Mouse (Mus musculus) megakaryocyte, embryonic 14.5 days (primary cell): ENCODE results near the gene Upf2. TPM values are rescaled to one million over a fixed set of nuclear protein-coding genes. Genes with fewer than 3 reads are reported as not detected.
A peak's percentile ranks its signal among the peaks of the same experiment; 100 is the strongest.

Experiments used
- H3K27me3 ChIP-seq: replicated peaks from 2 replicates; pipeline ENCODE3; 2012; ENCODE audit warnings: inconsistent platforms
- H3K36me3 ChIP-seq: replicated peaks from 2 replicates; pipeline ENCODE3; 2012; ENCODE audit warnings: low read length, inconsistent platforms, mixed read lengths
- H3K4me1 ChIP-seq: 2 replicates; pipeline ENCODE4 v1.6.1; 2012; ENCODE audit warnings: inconsistent platforms
- H3K4me3 ChIP-seq: replicated peaks from 2 replicates; pipeline ENCODE3; 2012; ENCODE audit warnings: moderate library complexity, mild to moderate bottlenecking, inconsistent platforms
- H3K9me3 ChIP-seq: 2 replicates; pipeline ENCODE4 v1.6.1; 2012; ENCODE audit warnings: inconsistent platforms
- FLI1 ChIP-seq: IDR thresholded peaks from 2 replicates; pipeline ENCODE4 v1.6.1; 2012; ENCODE audit warnings: low read length, inconsistent platforms, mixed read lengths
- GATA1 ChIP-seq: IDR thresholded peaks from 3 replicates; pipeline ENCODE4 v1.6.1; 2012; ENCODE audit warnings: mixed read lengths, low read length, inconsistent platforms, borderline replicate concordance
- polyA plus RNA-seq: library from polyadenylated mRNA; stranded (reverse); fragments of >175 nt; gene quantifications from 2 replicates; pipeline ENCODE4 v1.2.3, GENCODE M21; 2012; ENCODE audit warnings: low replicate concordance; ENCODE audit not compliant: insufficient read depth

The Upf2 gene
- polyA plus RNA-seq, 1 experiment, result 2.7 TPM

GRCm38 (mm10) chr2:6059291-6059690, 108.0 kb downstream of the Upf2 start:
- H3K4me3 ChIP-seq, result no peak overlapping the region

DNA sequence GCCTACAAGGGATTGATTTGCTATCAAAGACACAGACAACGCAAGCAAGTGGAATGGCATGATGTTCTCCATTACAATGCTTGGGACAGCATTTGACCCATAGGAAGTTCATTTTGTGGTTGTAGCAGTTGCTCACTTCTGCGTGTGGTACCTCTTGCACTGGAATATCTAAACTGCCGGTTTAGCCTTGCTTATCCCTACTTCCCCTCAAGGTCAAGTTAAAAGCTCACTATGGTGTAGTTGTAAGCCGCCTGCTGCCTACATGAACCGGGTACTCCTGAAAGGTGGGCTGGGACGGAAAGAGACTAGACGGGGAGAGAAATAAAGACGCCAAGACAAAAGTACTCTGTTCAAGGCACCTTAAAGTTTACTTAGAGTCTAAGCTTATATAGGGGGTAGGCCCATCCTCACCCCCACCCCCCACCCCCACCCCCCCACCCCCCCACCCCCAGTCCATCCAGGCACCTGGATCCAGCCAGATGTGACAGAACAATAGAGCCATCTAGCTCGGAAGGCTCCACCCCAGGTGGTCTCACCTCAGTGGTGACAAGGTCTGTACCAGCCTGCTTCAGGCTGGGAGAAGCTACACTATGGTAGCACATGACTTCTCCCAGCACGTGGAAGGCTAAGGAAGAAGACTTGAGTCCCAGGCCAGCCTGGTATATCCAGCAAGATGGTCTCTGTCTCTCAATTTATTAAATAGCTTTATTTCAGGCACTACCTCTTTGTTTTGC, 109.0 kb downstream of the Upf2 start:
- H3K4me3 ChIP-seq, result no peak overlapping the region
- H3K27me3 ChIP-seq, result peaks cover 23% of the 10 kb centered on the region
- peaks cover 6% of the 10 kb centered on the region for H3K4me1 ChIP-seq
- peaks cover 22% of the 10 kb centered on the region for H3K36me3 ChIP-seq
- peaks cover 8% of the 10 kb centered on the region for H3K9me3 ChIP-seq
- TF ChIP-seq GATA1, result no peak
- no peak for TF ChIP-seq FLI1

More at GRCm38 (mm10) chr2:6059291-6059690, 108.0 kb downstream of the Upf2 start:
- Histone ChIP-seq H3K9me3 (peaks cover 6% of the 10 kb centered on the region), H3K36me3 (peaks cover 32% of the 10 kb centered on the region), H3K4me1 (peaks cover 6% of the 10 kb centered on the region), H3K27me3 (peaks cover 18% of the 10 kb centered on the region)
- no peak for TF ChIP-seq FLI1
- no peak for TF ChIP-seq GATA1

DNA sequence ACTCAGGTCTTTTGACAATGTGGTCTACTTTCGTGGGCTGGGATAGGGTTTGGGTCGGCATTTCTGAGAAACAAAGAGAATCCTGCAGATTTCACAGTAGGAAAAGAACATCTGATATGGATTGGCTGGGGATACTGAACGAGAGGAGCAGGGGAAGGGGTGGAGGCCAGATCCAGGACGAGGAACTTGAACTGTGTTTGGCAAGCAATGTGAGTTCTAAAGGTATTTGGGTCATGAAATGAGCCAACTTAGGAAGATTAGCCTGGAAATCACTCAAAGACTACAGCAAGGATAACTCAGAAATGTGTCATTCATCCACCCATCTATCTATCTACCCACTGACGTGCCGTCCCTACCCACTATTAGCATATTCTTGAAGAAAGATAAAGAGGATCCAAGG, 116.1 kb downstream of the Upf2 start:
- Histone ChIP-seq H3K4me3 (no peak overlapping the region), H3K4me1 (peaks cover 14% of the 10 kb centered on the region), H3K27me3 (peaks cover 37% of the 10 kb centered on the region), H3K9me3 (peaks cover 41% of the 10 kb centered on the region), H3K36me3 (no peaks in the 10 kb centered on the region)
- TF ChIP-seq FLI1 (no peak), GATA1 (no peak)

DNA sequence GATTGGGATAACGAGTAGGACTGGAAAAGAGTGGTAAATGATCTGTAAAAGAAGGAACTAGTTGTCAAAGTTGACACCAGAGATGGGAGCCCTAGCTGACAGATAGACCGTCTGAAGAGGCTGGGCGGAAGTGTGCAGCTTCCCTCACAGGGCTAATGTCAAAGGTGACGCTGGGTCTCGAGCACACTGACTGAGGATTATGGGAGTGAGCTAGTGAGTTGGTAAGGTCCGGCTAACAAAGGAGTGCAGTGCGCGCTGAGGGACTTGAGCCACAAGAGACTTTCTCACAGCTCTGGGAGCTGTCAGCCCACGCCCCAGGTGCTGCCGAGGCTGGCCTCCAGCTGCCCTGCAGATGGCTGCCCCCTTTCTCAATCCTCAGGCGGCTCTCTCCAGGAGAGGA, 119.7 kb downstream of the Upf2 start:
- Histone ChIP-seq H3K27me3 (peaks cover 40% of the 10 kb centered on the region), H3K36me3 (no peaks in the 10 kb centered on the region), H3K9me3 (peaks cover 31% of the 10 kb centered on the region), H3K4me3 (no peak overlapping the region), H3K4me1 (peaks cover 25% of the 10 kb centered on the region)
- TF ChIP-seq GATA1, result no peak
- no peak for TF ChIP-seq FLI1

GRCm38 (mm10) chr2:6071598-6072440, 120.5 kb downstream of the Upf2 start:
- TF ChIP-seq FLI1 (no peak), GATA1 (no peak)
- H3K9me3 ChIP-seq, result peaks cover 24% of the 10 kb centered on the region
- H3K36me3 ChIP-seq, result no peaks in the 10 kb centered on the region
- peaks cover 40% of the 10 kb centered on the region for H3K27me3 ChIP-seq
- H3K4me3 ChIP-seq, result peak overlapping the region; percentile 69
- H3K4me1 ChIP-seq, result peaks cover 25% of the 10 kb centered on the region

DNA sequence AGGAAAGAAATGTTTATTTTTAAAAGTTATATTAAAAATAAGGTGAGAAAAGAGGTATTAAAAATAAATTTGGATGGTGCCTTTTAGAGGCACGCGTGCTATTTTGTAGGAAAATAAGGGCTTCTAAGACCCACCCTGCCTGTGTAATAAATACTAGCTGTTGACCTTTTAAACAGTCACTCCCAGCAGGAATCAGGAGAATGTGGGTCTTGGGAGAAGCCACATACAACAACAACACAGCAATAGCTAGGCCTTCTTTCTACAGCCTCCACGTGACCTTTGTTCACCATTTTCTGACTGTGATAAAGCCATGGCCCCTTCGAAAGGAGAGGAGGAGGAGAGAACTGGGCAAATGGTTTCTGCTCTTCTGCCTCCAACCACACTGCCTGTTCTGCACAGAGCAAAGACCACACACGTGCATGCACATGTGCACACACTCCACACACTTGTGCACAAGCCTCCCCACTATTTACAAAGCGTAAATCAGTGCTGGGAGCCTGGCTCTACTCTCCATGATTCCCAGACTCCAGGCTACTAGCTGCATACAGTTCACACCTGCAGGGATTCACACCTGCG, 121.5 kb downstream of the Upf2 start:
- peaks cover 41% of the 10 kb centered on the region for H3K27me3 ChIP-seq
- peaks cover 15% of the 10 kb centered on the region for H3K9me3 ChIP-seq
- H3K36me3 ChIP-seq, result no peaks in the 10 kb centered on the region
- TF ChIP-seq FLI1 (no peak), GATA1 (no peak)
- H3K4me1 ChIP-seq, result peaks cover 28% of the 10 kb centered on the region
- H3K4me3 ChIP-seq, result no peak overlapping the region

DNA sequence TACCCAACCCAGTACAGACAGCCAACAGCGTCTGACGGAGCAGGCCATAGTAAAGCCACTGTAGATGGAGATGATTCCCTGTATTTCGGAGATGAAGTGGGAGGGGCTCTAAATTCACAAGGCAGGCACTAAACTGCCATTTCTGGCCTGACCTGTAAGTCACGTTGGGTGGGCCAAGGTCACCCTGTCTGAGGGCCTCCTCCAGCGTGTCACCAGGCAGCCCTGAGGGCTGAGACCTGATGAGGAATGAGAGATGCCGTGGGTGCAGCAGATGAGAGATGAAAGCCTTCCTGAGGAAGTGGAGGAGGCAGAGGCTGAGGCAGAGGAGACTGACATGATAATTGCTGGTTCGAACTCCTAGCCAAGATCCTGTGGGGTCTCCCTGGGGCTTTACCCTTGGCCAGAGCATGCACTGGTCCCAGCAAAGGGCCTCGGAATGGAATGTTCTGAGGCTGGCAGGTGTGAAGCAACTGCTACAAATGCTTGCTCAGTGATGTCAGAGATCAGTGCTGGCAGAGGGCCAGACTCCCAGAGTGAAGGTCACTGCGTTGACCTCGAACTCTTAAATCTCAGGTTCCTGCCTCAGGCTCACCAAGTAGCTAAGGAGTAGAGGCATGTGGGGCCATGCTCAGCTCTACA, 123.7 kb downstream of the Upf2 start:
- H3K4me1 ChIP-seq, result peaks cover 36% of the 10 kb centered on the region
- H3K36me3 ChIP-seq, result no peaks in the 10 kb centered on the region
- H3K4me3 ChIP-seq, result no peak overlapping the region
- 0 out of 2 replicates have a peak, but pooled peaks cover 2% of the 10 kb centered on the region for H3K9me3 ChIP-seq
- H3K27me3 ChIP-seq, result peaks cover 42% of the 10 kb centered on the region
- TF ChIP-seq GATA1 (no peak), FLI1 (no peak)

DNA sequence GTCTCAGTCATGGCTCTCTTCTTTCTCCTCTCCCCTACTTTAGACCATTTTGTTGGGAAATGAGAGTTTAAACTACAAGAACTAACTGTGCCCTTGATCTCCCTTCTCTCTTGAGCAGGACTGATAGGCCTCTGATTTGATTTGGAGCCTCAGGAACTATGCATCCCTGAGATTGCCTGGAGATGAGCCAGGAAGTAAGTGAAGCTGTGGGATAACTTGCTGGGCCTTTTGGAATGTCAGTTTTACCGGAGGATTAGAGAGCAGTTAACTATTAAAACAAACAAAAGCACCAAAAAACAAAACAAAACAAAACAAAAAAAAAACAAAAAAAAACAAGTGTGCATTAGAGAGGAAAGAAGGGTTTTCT, 124.2 kb downstream of the Upf2 start:
- Histone ChIP-seq H3K4me1 (peaks cover 38% of the 10 kb centered on the region), H3K4me3 (no peak overlapping the region), H3K9me3 (0 out of 2 replicates have a peak, but pooled peaks cover 2% of the 10 kb centered on the region), H3K36me3 (no peaks in the 10 kb centered on the region), H3K27me3 (peaks cover 41% of the 10 kb centered on the region)
- no peak for TF ChIP-seq FLI1
- TF ChIP-seq GATA1, result no peak

- Histone ChIP-seq H3K36me3 (no peaks in the 10 kb centered on the region), H3K4me1 (peaks cover 49% of the 10 kb centered on the region), H3K27me3 (peaks cover 27% of the 10 kb centered on the region), H3K9me3 (0 out of 2 replicates have a peak, but pooled peaks cover 2% of the 10 kb centered on the region), H3K4me3 (no peak overlapping the region)
- TF ChIP-seq GATA1 (no peak), FLI1 (no peak)
Observed at GRCm38 (mm10) chr2:6080037-6080436, 128.8 kb downstream of the Upf2 start.
